Mouse (Mus musculus) 3T3-L1 (cell line): ENCODE measurements around the gene Tyw1.
A peak's percentile ranks its signal among the peaks of the same experiment; 100 is the strongest.

Experiments
- DNase-seq: peaks from one replicate; pipeline ENCODE4 v3.0.0-alpha.2; 2015; ENCODE audit warnings: low read depth, low spot score

Tyw1 gene

DNA sequence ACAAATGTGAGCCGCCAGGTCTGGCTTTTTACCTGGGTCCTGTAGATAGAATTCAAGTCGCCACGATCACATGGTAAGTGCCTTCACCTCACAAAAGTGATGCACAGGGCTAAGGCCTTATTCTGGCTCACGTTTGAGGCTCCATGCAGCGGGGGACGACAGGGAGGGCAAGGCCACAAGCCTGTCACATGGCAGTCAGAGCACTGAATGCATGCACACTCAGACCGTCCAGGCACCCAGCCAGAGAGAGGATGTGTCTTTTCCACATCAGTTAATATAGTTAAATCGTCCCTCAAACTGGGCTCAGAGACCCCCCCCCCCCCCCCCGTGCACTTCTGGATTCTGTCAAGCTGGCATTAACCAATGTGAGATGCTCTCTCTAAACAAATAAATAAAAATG, 60.9 kb downstream of the Tyw1 start:
- DNase-seq, result no peak

DNA sequence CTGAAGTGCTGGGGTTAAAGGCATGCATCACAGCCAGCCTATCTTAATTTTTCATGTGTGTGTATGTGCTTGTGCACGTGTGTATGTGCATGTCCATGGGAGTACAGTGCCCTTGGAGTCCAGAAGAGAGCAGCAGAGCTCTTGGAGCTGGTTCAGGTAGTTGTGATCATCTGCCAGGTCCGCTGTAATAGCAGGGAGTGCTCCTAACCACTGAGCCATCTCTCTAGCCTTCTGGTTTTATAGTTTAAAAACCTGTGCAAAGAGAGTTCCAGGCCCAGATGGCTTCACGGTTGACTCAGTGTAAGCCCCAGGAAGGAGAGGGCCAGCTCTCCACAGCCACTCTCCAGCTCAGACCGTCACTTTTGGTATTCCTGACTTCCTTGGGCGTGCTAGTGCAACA, 64.4 kb downstream of the Tyw1 start:
- DNase-seq, result no peak

DNA sequence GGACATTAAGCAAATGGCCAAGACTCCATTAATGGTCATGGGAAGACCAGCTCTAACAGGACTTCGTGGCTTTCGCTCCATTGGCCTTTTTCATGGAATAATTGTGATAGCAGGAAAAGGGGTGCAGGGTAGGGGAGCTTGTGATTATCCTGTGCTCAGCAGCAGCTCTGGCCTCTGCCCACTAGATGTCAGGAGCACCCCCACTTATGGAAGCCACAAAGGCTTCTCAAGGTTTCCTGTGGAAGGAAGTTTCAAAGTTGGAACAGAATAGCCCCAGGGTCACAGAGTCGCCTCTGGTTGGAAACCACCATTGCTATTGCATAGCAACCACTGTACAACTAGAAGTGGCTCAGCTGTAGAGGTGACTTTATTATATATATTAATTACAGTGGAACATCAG, 65.1 kb downstream of the Tyw1 start:
- peak; percentile 55 for DNase-seq

DNA sequence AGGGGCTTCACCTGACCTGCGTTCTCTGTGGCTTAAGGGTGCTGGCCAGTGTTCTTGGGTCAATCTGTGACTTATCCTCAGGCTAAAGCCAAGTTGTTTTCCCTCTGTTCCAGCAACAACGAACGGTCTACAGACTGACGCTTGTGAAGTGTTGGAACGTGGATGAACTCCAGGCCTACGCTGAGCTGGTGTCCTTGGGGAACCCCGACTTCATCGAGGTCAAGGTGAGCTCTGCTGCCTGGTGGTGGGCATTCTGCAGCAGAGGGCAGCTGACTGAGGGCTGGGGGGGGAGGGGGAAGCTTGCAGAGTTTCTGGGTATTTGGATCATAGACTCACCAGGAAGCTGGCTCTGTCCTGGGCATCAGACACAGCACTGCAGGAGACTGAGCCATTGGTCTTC, 70.1 kb downstream of the Tyw1 start:
- DNase-seq, result no peak

DNA sequence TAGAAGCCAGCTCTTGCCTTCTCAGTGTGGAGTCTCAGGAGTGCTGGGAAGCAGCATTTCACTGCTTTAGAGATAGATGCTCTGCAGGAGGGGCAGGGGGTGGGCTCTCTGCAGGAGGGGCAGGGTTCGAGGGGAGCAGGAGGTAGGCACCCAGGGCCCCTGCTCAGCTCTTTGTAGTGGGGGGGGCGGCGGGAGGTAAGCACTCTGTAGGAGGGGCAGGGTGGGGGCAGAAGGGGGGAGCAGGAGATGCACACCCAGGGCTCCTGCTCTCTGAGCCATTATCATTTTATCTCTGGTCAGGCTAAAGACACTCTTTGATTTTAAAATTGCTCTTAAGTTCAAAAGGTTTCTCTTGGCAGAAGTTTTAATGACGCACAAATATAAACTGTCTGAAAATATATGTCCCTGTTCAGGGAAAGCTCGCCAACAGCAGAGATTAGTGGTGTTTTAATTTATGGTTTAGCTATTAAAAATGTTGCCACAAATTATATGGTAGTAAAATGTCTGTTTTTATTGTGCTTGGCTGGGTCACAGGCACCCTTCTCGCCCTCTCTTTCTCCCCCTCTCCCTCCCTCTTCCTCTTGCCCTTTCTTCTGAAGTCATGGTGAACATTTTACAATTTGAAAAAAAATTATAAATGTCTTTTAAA, 72.3 kb downstream of the Tyw1 start:
- DNase-seq, result no peak

DNA sequence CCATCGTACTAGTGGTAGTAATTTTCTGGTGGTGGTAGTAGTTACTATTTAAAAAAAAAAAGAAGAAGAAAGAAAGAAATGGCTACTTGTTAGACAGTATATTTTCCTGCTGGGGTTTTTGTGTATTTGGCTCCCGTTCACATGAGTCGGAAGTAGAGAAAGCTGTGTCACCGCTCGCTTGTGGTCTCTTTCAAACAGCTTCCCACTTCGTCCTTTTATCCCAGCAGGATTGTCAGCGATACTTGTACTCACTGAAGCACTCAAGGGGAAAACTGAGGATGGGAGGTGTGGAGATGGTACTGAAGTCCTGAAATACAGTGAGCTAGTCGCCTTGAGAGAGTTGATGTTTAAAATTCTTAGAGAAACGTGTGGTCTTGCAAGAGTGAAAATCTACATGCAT, 72.9 kb downstream of the Tyw1 start:
- no peak for DNase-seq

DNA sequence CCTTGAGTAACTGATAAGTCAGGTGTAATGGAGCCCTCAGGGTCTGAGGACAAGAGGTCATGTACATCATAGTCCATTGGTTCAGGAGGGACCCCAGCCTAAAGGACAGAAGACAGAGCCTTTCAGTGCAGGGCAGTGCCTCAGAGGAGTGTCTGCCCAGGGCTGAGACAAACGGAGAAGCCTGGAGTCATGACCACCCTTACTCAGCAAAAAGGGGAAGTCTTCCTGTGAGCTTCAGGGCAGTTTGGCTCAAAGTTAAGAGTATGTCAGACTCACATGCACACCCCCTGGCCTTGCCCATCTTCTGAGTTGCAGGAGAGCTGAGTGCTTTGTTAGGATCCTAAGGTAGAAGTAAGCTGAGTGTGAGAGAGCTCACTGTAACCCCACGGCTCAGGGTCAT, 74.5 kb downstream of the Tyw1 start:
- DNase-seq, result no peak

DNA sequence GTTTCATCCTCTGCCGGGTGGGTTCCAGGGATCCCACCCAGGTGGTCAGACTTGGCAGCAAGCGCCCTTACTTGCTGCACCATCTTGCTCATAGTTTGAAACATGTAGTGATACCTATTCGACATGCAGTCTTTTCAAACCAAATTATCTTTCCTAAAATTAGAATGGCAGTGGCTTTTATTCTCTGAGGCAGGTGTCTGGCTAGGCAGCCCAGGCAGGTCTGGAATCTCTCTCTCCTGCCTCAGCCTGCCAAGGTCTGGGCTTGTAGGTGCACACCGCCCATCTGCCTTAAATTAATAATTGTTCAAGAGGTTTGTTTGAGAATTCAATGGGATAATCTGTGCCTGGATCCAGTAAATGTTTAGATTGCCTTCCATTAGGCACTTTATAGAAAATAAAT, 75.4 kb downstream of the Tyw1 start:
- DNase-seq, result no peak

DNA sequence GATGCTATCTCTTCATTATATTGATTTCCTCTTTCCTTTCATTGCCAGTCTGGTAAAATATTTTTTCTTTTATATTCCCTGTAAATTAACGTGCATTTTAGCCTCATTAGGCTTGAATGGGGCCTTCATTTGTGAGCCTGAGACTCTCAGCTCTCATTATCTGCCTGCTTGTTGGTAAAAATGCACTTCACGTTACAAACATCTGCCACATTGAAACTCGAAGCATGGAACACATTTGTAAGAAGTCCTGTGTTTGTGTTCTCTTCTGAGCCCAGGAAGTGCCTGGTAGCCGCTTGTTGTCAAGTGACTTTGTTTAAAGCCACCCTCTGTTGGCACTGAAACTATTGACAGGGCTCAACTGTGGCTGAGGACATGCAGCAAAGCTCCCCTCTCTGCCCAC, 75.8 kb downstream of the Tyw1 start:
- DNase-seq, result no peak

DNA sequence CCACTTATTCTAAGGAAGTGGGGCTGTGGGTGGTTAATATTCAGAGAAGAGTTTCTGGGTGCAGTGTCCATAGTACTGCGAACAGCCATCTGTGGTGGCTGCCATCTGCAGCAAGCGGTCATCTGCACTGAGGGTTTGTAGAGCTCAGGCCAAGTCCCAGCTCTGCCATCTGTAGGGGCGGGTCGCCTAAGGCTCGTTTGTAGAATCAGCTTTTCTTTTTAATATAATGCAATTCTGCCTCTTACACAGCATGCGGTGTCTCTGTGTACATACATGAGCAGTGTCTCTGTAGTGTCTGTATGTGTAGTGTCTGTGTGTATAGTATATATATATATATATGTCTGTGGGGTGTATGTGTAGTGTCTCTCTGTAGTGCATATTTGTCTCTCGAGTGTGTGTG, 78.1 kb downstream of the Tyw1 start:
- DNase-seq, result no peak

DNA sequence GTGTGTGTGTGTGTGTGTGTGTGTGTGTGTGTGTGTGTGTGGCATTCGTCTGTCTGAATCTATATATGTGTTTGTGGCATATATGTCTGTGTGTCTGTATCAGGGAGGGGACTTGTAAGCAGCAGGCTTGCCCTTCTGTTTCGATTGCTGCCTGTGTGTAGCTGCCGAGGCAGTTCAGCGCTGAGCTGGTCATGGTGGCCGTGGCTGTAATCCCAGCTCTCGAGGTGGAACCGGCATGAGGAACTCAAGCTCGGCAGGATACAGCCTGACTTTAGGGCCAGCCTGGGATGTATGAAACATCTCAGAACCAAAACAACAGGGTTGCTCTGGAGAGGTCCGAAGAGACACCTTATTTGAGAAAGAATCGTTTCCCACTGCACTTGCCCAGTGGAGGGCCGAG, 78.6 kb downstream of the Tyw1 start:
- DNase-seq, result no peak

DNA sequence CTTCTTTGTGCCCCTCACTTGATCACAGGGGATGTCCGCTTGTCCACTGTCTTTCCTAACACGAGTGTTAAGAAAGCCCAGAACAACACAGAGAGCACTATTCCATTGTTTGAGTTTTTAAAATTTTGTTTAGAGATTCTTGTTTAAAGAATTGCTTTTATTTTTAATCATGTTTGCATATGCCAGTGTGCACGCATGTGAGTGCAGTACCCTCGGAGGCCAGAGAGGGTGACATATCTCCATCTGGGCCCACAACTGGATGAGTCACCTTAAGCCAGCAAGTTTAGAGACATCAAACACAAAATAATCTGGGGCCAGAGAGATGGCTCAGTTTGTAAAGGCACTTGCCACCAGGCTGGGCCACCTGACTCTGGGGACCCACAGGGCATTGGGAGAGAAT, 80.0 kb downstream of the Tyw1 start:
- DNase-seq, result peak; percentile 37

DNA sequence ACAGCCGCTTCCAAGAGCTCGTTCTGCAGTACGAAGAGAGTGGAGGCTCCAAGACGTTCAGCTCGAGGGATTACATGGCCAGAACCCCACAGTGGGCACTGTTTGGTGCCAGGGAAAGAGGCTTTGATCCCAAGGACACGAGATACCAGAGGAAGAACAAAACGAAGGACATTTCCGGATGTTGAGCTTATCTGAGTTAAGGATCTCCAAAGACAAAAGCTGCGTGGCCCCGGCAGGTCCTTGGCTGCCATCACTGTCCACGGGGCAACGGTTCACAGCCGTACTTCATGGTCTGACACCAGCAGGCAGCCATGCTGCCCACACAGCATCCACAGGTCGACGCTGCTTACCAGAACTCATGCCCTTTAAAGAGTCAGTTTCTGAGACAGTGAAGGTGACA, 85.2 kb downstream of the Tyw1 start:
- DNase-seq, result no peak

DNA sequence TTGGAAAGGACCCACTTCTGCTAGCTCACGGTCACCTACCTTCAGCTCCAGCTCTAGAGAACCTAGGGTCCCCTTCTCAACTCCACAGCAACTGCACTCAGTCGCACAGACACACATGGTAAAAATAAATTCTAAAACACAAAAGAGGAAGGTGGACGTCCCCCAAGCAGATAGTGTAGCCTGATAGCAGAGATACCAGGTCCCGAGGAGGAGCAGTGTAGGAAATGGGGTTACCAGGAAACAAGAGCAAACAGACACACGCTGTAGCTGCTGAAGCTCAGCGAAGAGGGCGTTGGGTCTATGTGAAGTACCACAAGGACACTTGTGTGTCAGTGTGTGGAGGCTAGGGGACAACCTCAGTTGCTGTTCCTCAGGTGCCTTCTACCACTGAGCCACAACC, 89.6 kb downstream of the Tyw1 start:
- DNase-seq, result no peak

DNA sequence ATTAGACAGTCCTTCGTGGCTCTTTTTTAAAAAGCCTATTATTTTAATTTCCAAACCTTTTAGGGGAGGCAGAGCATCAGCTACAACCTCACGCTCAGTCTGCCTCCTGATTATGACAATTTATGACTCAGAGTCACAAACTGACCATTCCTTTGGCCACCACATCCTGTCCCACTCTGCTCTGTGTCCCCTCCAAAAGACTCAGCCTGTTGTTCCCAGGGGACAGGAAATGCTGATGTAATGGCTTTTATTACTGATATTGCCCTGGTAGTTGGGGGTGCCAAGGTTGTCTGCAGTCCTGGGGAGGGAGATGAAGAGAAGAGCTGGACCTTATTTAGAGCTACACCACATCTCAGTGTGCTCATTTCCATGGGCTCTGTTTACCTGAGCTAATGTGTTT, 90.5 kb downstream of the Tyw1 start:
- DNase-seq, result peak; percentile 43

DNA sequence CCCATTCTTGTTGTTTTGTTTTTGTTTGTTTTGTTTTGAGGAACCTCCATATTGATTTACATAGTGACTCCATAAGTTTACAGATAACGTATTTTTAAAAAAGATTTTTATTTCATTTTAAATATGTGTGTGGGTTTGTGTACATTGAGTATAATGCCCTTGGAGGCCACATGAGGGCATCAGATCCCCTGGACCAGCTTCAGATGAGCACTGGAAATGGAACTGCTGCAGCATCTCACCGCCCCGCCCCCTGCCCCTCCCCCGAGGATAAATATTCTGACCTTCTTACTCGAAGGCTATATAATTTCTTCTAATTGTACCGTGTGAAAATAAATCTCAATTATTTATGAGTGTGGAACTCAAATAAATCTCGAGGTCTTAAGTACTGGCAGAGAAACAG, 99.8 kb downstream of the Tyw1 start:
- peak; percentile 12 for DNase-seq

DNA sequence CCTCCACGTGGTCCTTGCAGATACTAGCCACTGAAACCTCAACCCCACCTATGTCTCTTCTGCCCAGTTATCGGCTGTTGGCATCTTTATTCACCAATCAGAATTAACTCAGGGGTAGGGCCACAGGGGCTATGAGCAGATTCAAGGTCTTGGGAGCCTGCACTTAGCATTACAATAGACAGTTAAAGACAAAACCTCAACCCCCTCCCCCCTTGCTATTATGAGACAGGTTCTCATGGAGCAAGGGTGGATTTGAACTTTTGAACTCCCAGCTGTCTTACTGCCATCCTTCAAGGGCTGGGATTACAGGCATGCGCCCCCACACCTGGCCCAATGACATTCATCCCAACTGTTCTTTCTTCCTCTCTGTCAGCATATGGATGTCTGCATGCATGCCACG, 107.7 kb downstream of the Tyw1 start:
- DNase-seq, result no peak

DNA sequence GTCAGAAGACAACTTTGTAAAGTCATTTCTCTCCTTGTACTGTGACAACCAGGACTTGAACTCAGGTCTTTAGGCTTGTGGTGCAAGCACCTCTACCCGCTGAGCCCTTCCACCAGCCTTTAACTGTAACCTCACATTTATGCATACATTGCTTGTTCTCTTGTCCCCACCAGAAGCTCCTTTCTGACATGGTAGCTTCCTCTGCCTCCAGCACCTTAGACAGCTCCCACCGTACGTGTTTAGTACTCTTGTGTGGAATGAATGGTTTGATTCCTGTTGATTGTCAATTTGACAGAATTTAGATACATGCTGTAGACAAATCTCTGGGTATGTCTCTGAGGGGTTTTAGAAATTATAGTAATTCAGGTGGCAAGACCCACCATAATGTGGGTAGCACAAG, 108.4 kb downstream of the Tyw1 start:
- peak; percentile 30 for DNase-seq

DNA sequence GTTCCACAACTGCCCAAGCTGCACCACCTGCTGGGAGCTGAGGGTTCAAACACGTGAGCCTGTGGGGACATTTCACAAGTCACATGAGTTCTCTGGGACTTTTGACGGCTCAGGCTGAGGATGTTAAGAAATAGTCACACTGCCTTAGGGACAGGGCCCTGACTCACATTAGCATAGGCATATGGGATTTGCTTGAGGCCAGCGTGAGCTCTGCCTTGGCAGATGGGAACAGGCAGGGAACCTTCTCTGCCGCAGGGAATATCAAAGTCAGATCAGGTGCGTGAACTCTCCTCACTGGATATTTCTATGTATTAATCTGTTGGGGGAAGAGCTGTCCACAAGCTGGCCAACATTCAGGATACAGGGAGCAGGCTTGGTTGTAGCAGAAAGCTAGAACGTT, 112.8 kb downstream of the Tyw1 start:
- no peak for DNase-seq

DNA sequence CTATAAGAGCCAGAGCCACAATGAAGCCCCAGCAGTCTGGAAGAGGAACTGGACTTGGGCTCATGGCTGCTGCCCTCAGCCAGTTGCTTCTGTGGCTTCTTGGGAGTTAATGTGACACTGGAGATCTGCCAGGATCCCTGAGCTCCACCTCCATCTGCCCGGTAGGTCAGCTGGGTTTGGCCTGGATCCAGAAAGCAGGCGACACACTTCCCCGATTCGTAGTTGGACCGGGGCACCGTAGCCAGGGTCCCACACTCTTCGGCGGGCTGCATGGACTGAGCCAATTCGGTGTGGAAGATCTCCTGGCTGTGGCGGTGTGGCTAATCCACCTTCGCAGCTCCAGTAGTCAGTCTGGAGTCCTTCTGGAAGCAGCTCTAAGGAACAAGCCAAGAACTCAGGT, 113.8 kb downstream of the Tyw1 start, which contains the start of gene Caln1:
TSS of gene Caln1 (plus strand) at position 219 of the 400 bp plus-strand sequence.
- DNase-seq, result no peak

DNA sequence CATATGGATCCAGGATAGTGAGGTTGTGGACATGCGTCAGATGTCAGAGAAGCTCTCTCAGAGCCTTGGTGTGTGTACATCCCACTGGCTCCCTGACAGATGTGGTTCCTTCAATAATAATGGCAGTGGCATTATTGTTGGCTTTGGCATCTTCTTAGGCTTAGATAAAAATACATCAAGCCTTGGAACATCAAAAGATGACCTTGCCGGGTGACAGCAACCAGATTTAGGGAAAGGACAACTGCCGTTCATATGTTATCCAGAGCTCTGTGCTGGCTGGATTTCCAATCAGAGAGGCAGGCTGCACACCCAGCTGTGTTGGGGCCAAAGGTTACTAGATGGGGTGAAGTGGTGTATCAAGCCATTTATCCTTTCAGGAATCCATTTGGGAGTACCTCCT, 120.0 kb downstream of the Tyw1 start:
- no peak for DNase-seq

DNA sequence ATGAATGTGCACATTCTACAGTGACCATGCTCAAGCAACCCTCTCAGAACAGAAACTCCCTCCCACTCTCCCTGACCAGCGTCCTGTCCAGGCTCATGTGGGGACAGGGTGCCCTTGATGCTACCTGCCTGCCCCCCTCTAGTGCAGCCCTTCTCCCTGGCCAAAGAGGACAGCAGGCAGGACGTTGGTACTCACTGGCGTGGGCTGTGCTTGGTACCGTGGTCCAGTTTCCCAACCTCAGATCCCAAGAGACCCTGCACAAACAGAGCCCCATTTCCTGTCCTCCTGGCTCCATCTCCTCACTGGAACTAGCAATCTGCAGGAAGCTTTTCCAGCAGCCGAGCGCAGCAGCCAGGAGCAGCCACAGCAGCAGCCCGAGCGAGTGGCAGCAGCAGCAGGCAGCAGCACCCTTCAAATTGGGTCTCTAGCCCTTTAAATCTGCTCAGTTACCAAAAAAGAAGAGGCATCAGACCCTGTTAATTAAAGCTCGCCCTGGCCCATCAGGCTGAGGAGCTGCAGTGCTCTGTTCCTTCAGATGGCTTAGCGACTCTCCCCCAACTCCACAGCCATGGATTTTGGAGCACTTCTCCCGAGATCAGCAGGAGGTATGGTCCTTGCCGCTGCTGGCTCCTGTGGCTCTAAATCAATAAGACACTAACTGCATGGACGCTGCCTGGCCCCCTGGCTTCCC, 128.9 kb downstream of the Tyw1 start, which contains the start of gene A330070K13Rik:
TSS of gene A330070K13Rik (minus strand) at position 410 of the 691 bp plus-strand sequence.
- DNase-seq, result no peak

DNA sequence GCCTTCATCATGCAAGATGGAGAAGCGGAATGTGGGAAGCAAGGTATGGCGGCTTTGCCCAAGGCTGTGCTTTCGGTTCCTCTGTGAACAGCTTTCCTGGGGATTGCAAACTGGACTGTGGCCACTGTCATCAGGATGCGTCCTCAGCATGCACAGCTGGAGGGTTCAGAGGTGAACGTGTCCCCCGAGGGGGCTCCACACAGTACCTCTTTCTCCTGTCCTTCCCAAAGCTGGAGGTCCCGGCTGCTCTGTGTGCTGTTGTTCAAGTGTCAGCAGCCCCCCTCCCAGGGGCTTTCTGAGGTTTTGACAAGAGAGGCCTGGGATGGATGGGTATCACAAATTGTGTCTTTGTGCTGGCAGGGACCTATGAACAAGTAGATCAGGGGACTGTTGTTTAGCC, 131.0 kb downstream of the Tyw1 start:
- DNase-seq, result no peak
